Mouse (Mus musculus) lung, embryonic 16.5 days (tissue): ENCODE measurements at regions not wholly inside any gene's neighbourhood (a gene's known extent, or its start where the extent isn't known, plus 50 kb on each side); places are given as distances from the start of the nearest gene placed in this dataset.
A peak's percentile ranks its signal among the peaks of the same experiment; 100 is the strongest.

Experiments
- ATAC-seq: fragments of 200-750 bp; cut with Nextera tagmentation; 2 replicates; pipeline ENCODE4 v1.8.0; 2017; ENCODE audit warnings: low read depth, mild to moderate bottlenecking, moderate library complexity
- H3K27ac ChIP-seq: fragments of 300-500 bp; sonication (generic); 2 replicates; pipeline ENCODE4 v1.5.1; 2014; ENCODE audit warnings: mild to moderate bottlenecking, control low read depth, low read length
- H3K27me3 ChIP-seq: fragments of 300-500 bp; sonication (generic); 2 replicates; pipeline ENCODE4 v1.6.1; 2014; ENCODE audit warnings: low read depth, low read length, mixed read lengths; ENCODE audit not compliant: control insufficient read depth, insufficient read depth
- H3K36me3 ChIP-seq: fragments of 300-500 bp; sonication (generic); 2 replicates; pipeline ENCODE4 v1.6.1; 2014; ENCODE audit warnings: low read length; ENCODE audit not compliant: control insufficient read depth, insufficient read depth
- H3K4me1 ChIP-seq: fragments of 300-500 bp; sonication (generic); replicated peaks from 2 replicates; pipeline ENCODE4 v1.6.1; 2014; ENCODE audit warnings: low read length, mixed read lengths; ENCODE audit not compliant: control insufficient read depth, insufficient read depth
- H3K4me2 ChIP-seq: fragments of 300-500 bp; sonication (generic); 2 replicates; pipeline ENCODE4 v1.6.1; 2014; ENCODE audit warnings: low read depth, low read length, control low read depth
- H3K4me3 ChIP-seq: fragments of 300-500 bp; sonication (generic); 2 replicates; pipeline ENCODE4 v1.5.1; 2014; ENCODE audit warnings: mild to moderate bottlenecking, low read length, control low read depth
- H3K9ac ChIP-seq: fragments of 300-500 bp; sonication (generic); 2 replicates; pipeline ENCODE4 v1.6.1; 2014; ENCODE audit warnings: low read length, control low read depth
- H3K9me3 ChIP-seq: fragments of 300-500 bp; sonication (generic); 2 replicates; pipeline ENCODE4 v1.6.1; 2016; ENCODE audit warnings: low read length; ENCODE audit not compliant: control insufficient read depth
- WGBS: fragments of 180-500 bp; shearing (Covaris S2); extraction: QIAGEN DNeasy Blood & Tissue Kit; methylation state at CpG from one replicate; pipeline ENCODE4 v1.1.7; 2014; 5-methylcytosine and 5-hydroxymethylcytosine counted together

GRCm38 (mm10) chrX:47330969-47331368, 561.8 kb downstream of the Smarca1 start:
- no peaks in the 10 kb centered on the region for H3K4me1 ChIP-seq
- 56% methylated on average over 1 of the region's 1 CpGs for WGBS
- H3K27me3 ChIP-seq, result no peaks in the 10 kb centered on the region

GRCm38 (mm10) chrX:47328817-47329216, 564.0 kb downstream of the Smarca1 start:
- no peak overlapping the region for H3K27ac ChIP-seq
- no peak for ATAC-seq

More at GRCm38 (mm10) chrX:47330969-47331368, 561.8 kb downstream of the Smarca1 start:
- no peak for ATAC-seq
- Histone ChIP-seq H3K27ac (no peak overlapping the region), H3K9ac (no peak overlapping the region), H3K4me2 (no peak overlapping the region), H3K4me3 (no peak overlapping the region), H3K9me3 (no peaks in the 10 kb centered on the region), H3K36me3 (no peaks in the 10 kb centered on the region)

GRCm38 (mm10) chrX:47315810-47316209, 577.0 kb downstream of the Smarca1 start:
- H3K9me3 ChIP-seq, result no peaks in the 10 kb centered on the region
- H3K27ac ChIP-seq, result no peak overlapping the region
- H3K27me3 ChIP-seq, result no peaks in the 10 kb centered on the region
- 49% methylated on average over 3 of the region's 3 CpGs for WGBS
- no peaks in the 10 kb centered on the region for H3K4me1 ChIP-seq
- no peak overlapping the region for H3K4me2 ChIP-seq
- H3K9ac ChIP-seq, result no peak overlapping the region
- no peaks in the 10 kb centered on the region for H3K36me3 ChIP-seq
- no peak overlapping the region for H3K4me3 ChIP-seq
- ATAC-seq, result no peak

More at GRCm38 (mm10) chrX:47328817-47329216, 564.0 kb downstream of the Smarca1 start:
- no peak overlapping the region for H3K9ac ChIP-seq
- H3K27me3 ChIP-seq, result no peaks in the 10 kb centered on the region
- no peaks in the 10 kb centered on the region for H3K36me3 ChIP-seq
- no peak overlapping the region for H3K4me3 ChIP-seq
- H3K4me2 ChIP-seq, result no peak overlapping the region
- H3K4me1 ChIP-seq, result no peaks in the 10 kb centered on the region
- H3K9me3 ChIP-seq, result no peaks in the 10 kb centered on the region

GRCm38 (mm10) chrX:47307140-47307539, 585.6 kb downstream of the Smarca1 start:
- Histone ChIP-seq H3K4me2 (no peak overlapping the region), H3K4me3 (no peak overlapping the region), H3K27me3 (no peaks in the 10 kb centered on the region), H3K36me3 (no peaks in the 10 kb centered on the region), H3K27ac (no peak overlapping the region), H3K9ac (no peak overlapping the region), H3K9me3 (no peaks in the 10 kb centered on the region), H3K4me1 (no peaks in the 10 kb centered on the region)
- no peak for ATAC-seq
- WGBS, result 57% methylated on average over 2 of the region's 2 CpGs

- WGBS, result 25% methylated on average over 2 of the region's 2 CpGs
- H3K9me3 ChIP-seq, result no peaks in the 10 kb centered on the region
- no peaks in the 10 kb centered on the region for H3K36me3 ChIP-seq
- ATAC-seq, result peak; percentile 59; the same call in 1 of the 2 replicates
- no peak overlapping the region for H3K27ac ChIP-seq
- no peaks in the 10 kb centered on the region for H3K4me1 ChIP-seq
- H3K27me3 ChIP-seq, result no peaks in the 10 kb centered on the region
- no peak overlapping the region for H3K4me3 ChIP-seq
- no peak overlapping the region for H3K9ac ChIP-seq
- H3K4me2 ChIP-seq, result no peak overlapping the region
Measured at GRCm38 (mm10) chrX:47303547-47303946, 589.2 kb downstream of the Smarca1 start.

DNA sequence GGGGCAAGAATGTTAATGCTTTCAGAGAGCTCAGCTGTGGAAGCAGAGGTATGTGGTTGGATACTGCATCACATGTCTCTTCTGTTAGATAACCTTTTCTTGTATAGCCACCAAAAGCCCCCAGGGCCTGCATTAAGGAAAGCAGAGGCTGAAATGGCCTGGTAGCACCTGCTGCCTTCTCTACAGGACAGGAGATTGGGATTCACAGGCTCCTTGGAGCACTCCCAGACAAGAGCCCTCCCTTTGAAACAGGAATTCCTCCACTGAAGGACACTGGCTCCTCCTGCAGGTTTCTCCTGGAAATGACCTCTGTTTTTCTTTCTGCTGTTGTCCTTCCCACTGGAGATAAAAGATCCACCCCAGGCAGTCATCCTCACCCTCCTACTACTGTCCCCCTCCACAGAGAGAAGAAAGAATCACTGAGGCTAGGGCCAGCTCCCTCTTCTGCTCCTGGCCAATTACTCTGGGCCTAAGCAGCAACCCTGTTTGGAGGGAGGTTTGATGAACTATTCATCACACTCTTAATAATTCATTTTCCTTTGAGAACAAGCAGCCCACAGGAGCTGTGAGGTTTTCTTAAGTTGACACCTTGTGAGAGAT, 600.1 kb downstream of the Smarca1 start:
- no peaks in the 10 kb centered on the region for H3K4me1 ChIP-seq
- H3K27me3 ChIP-seq, result no peaks in the 10 kb centered on the region
- H3K9me3 ChIP-seq, result no peaks in the 10 kb centered on the region
- no peak overlapping the region for H3K27ac ChIP-seq
- no peak overlapping the region for H3K4me2 ChIP-seq
- no peaks in the 10 kb centered on the region for H3K36me3 ChIP-seq
- H3K9ac ChIP-seq, result no peak overlapping the region
- ATAC-seq, result no peak
- no peak overlapping the region for H3K4me3 ChIP-seq
